Mouse (Mus musculus) bone marrow, adult 2 months (tissue): ENCODE results near the gene Ssh1. TPM values are rescaled to one million over a fixed set of nuclear protein-coding genes. Genes with fewer than 3 reads are reported as not detected.

Experiments used
- H3K27ac ChIP-seq: fragments of 200-500 bp; 2 replicates; pipeline ENCODE4 v1.5.1; 2012; ENCODE audit warnings: low read depth, mild to moderate bottlenecking, control low read depth, inconsistent platforms, low read length; ENCODE audit not compliant: control insufficient read depth, poor library complexity, insufficient read depth
- H3K4me1 ChIP-seq: fragments of 200-500 bp; 2 replicates; pipeline ENCODE4 v1.6.1; 2011; ENCODE audit warnings: low read length; ENCODE audit not compliant: control insufficient read depth, insufficient read depth
- H3K4me3 ChIP-seq: fragments of 200-500 bp; replicated peaks from 2 replicates; pipeline ENCODE3; 2011; ENCODE audit warnings: mild to moderate bottlenecking, low read depth, low read length, control low read depth; ENCODE audit not compliant: control insufficient read depth
- CTCF ChIP-seq: fragments of 200-500 bp; IDR thresholded peaks from 2 replicates; pipeline ENCODE4 v1.5.1; 2011; ENCODE audit warnings: low read length, control low read depth; ENCODE audit not compliant: control insufficient read depth, insufficient read depth
- POLR2A ChIP-seq: fragments of 200-500 bp; IDR thresholded peaks from 2 replicates; pipeline ENCODE4 v1.6.1; 2011; ENCODE audit warnings: low read depth, mild to moderate bottlenecking, control low read depth, low read length, borderline replicate concordance; ENCODE audit not compliant: control insufficient read depth
- WGBS: fragments of 180-500 bp; shearing (Covaris S2); methylation state at CpG from one replicate; pipeline ENCODE4 v1.1.7; 2018; 5-methylcytosine and 5-hydroxymethylcytosine counted together
- polyA plus RNA-seq: library from polyadenylated mRNA; stranded (reverse); fragments of >200 nt; gene quantifications from 2 replicates; pipeline ENCODE4 v1.2.4, GENCODE M21; 2011; ENCODE audit warnings: low replicate concordance; ENCODE audit not compliant: missing spikeins, insufficient read depth, insufficient read length

Gene Ssh1
- polyA plus RNA-seq = 13.0 and 14.4 TPM in 2 replicates

- Histone ChIP-seq H3K27ac (peak within 1 kb of the TSS; percentile 73), H3K4me3 (peak within 1 kb of the TSS; percentile 87), H3K4me1 (no peaks in the 10 kb centered on the region; the same call in 1 of the 2 replicates)
- 2% methylated on average over 78 of the region's 83 CpGs for WGBS
- TF ChIP-seq CTCF (no peak), POLR2A (0 out of 2 replicates have a peak, but pooled peaks have one; percentile 2)
Observed at GRCm38 (mm10) chr5:113993487-113994465, at the start of gene Ssh1. Ssh1 (minus strand) TSS chr5:113993894.

GRCm38 (mm10) chr5:114041327-114041930, 47.7 kb upstream of the Ssh1 start:
- TF ChIP-seq CTCF = no peak
- TF ChIP-seq POLR2A = no peak
- Histone ChIP-seq H3K4me1 (no peaks in the 10 kb centered on the region), H3K27ac (no peak overlapping the region), H3K4me3 (no peak overlapping the region)
- 13% methylated on average over 15 of the region's 15 CpGs for WGBS

GRCm38 (mm10) chr5:114040911-114041310, 47.2 kb upstream of the Ssh1 start:
- no peak for TF ChIP-seq CTCF
- 50% methylated on average over 1 of the region's 1 CpGs for WGBS
- Histone ChIP-seq H3K4me1 (no peaks in the 10 kb centered on the region), H3K27ac (no peak overlapping the region), H3K4me3 (no peak overlapping the region)

- H3K27ac ChIP-seq = no peak overlapping the region
- WGBS = 40% methylated on average over 8 of the region's 8 CpGs
- TF ChIP-seq CTCF (no peak), POLR2A (no peak)
- no peaks in the 10 kb centered on the region for H3K4me1 ChIP-seq
- H3K4me3 ChIP-seq = no peak overlapping the region
Observed at GRCm38 (mm10) chr5:114040508-114040907, 46.8 kb upstream of the Ssh1 start.

- WGBS = 68% methylated on average over 10 of the region's 10 CpGs
- no peak overlapping the region for H3K4me3 ChIP-seq
- H3K27ac ChIP-seq = no peak overlapping the region
- no peaks in the 10 kb centered on the region for H3K4me1 ChIP-seq
- TF ChIP-seq POLR2A (no peak), CTCF (no peak)
Observed at GRCm38 (mm10) chr5:114035111-114035510, 41.4 kb upstream of the Ssh1 start.

GRCm38 (mm10) chr5:114034393-114034792, 40.7 kb upstream of the Ssh1 start:
- Histone ChIP-seq H3K27ac (no peak overlapping the region), H3K4me1 (no peaks in the 10 kb centered on the region), H3K4me3 (no peak overlapping the region)
- TF ChIP-seq CTCF = no peak
- TF ChIP-seq POLR2A = no peak
- 71% methylated on average over 7 of the region's 7 CpGs for WGBS

GRCm38 (mm10) chr5:114032161-114032763, 38.6 kb upstream of the Ssh1 start:
- WGBS = 75% methylated on average over 3 of the region's 3 CpGs
- Histone ChIP-seq H3K4me3 (no peak overlapping the region), H3K27ac (no peak overlapping the region), H3K4me1 (no peaks in the 10 kb centered on the region)
- TF ChIP-seq CTCF (no peak), POLR2A (no peak)

GRCm38 (mm10) chr5:114030652-114031051, 37.0 kb upstream of the Ssh1 start:
- H3K27ac ChIP-seq = no peak overlapping the region
- H3K4me3 ChIP-seq = no peak overlapping the region
- 86% methylated on average over 12 of the region's 12 CpGs for WGBS
- TF ChIP-seq CTCF = no peak
- no peak for TF ChIP-seq POLR2A
- no peaks in the 10 kb centered on the region for H3K4me1 ChIP-seq
